In genomic region chr4:89510593-89510992, GRCm38 (mm10) we compare ENCODE assay signal across 21 mouse cellular contexts.
"Had no signal": no experiment of that assay in that cellular context is flagged by ENCODE, and none has a peak within 500 bp of the region (broad histone marks: within the 10 kb centered on the region; RNA-seq: fewer than 3 reads in every experiment).

No protein-coding gene starts in this region.

- H3K27me3 ChIP-seq: midbrain, embryonic 12.5 days; midbrain, embryonic 15.5 days; neural tube, embryonic 12.5 days; neural tube, embryonic 15.5 days had no signal

- ATAC-seq: lung, postnatal 0 days; midbrain, embryonic 15.5 days had no signal

- H3K9me3 ChIP-seq: intestine, embryonic 15.5 days; limb, embryonic 10.5 days; limb, embryonic 13.5 days; midbrain, embryonic 12.5 days; midbrain, embryonic 15.5 days; neural tube, embryonic 12.5 days; neural tube, embryonic 15.5 days had no signal

- H3K4me3 ChIP-seq: intestine, embryonic 15.5 days; limb, embryonic 10.5 days; limb, embryonic 13.5 days; midbrain, embryonic 12.5 days; midbrain, embryonic 15.5 days; neural tube, embryonic 12.5 days; neural tube, embryonic 15.5 days had no signal

- H3K9ac ChIP-seq: intestine, embryonic 15.5 days; limb, embryonic 13.5 days; lung, embryonic 14.5 days; midbrain, embryonic 12.5 days; midbrain, embryonic 15.5 days; neural tube, embryonic 12.5 days; neural tube, embryonic 15.5 days had no signal

- H3K4me1 ChIP-seq: intestine, embryonic 15.5 days; midbrain, embryonic 15.5 days; neural tube, embryonic 12.5 days had no signal

- H3K4me2 ChIP-seq: intestine, embryonic 15.5 days; limb, embryonic 13.5 days; lung, embryonic 14.5 days; midbrain, embryonic 12.5 days; midbrain, embryonic 15.5 days; neural tube, embryonic 12.5 days; neural tube, embryonic 15.5 days had no signal

- H3K36me3 ChIP-seq: intestine, embryonic 15.5 days; limb, embryonic 10.5 days; limb, embryonic 13.5 days; midbrain, embryonic 12.5 days; midbrain, embryonic 15.5 days; neural tube, embryonic 12.5 days; neural tube, embryonic 15.5 days had no signal

- DNase-seq: kidney, adult 11 months; kidney, adult 9 months; kidney, postnatal 10 days; kidney, postnatal 4 days; lung, embryonic 14.5 days; right cerebral cortex, adult 18-20 months; right cerebral cortex, postnatal 14 days; right cerebral cortex, postnatal 4 days; thymus, adult 2 months; thymus, postnatal 14 days; thymus, postnatal 4 days had no signal

- H3K27ac ChIP-seq: intestine, embryonic 15.5 days; limb, embryonic 10.5 days; limb, embryonic 13.5 days; macrophage; midbrain, embryonic 12.5 days; midbrain, embryonic 15.5 days; neural tube, embryonic 12.5 days; neural tube, embryonic 15.5 days; stomach, postnatal 0 days had no signal
